Mouse (Mus musculus) bone marrow macrophage, adult 2 months (primary cell): ENCODE data around the gene Zfp810. TPM values are rescaled to one million over a fixed set of nuclear protein-coding genes. Genes with fewer than 3 reads are reported as not detected.

ENCODE experiments used
- H3K27ac ChIP-seq: 2 replicates; pipeline ENCODE4 v1.5.1; 2012; ENCODE audit warnings: low read depth, low read length; ENCODE audit not compliant: insufficient read depth
- H3K4me1 ChIP-seq: 2 replicates; pipeline ENCODE4 v1.6.1; 2012; ENCODE audit warnings: low read length; ENCODE audit not compliant: control insufficient read depth, insufficient read depth
- H3K4me3 ChIP-seq: 2 replicates; pipeline ENCODE4 v1.5.1; 2012; ENCODE audit warnings: mild to moderate bottlenecking, low read length, moderate library complexity; ENCODE audit not compliant: insufficient read depth
- CTCF ChIP-seq: IDR thresholded peaks from 2 replicates; pipeline ENCODE4 v1.5.1; 2012; ENCODE audit warnings: low read depth, mild to moderate bottlenecking, low read length, moderate library complexity
- POLR2A ChIP-seq: IDR thresholded peaks from 2 replicates; pipeline ENCODE4 v1.6.1; 2012; ENCODE audit warnings: mild to moderate bottlenecking, low read depth, low read length, borderline replicate concordance
- polyA plus RNA-seq: library from polyadenylated mRNA; stranded (reverse); fragments of >200 nt; gene quantifications from 2 replicates; pipeline ENCODE4 v1.2.4, GENCODE M21; 2012; ENCODE audit not compliant: missing spikeins, insufficient read depth, insufficient read length

The Zfp810 gene
- polyA plus RNA-seq, 1 experiment, result 10.7 TPM

DNA sequence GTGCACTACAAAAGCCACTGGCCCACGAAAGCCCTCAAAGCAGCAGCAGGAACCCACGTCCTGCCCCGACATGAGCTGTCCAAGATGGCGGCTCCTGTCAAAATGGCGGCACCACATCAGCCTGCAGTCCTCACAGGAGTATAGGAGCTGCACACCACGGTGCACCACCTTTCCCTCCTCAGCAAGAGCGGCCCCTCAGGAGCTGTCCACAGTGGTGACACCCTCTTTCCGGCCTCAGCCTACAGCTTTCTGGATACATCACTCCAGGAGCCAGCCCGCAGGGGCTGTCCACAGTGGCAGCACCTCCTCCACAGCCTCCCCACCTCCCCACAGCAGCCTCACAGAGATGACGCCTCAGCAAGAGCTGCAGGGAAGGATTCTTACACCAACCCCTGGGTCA, 44.8 kb downstream of the Zfp810 start:
- H3K27ac ChIP-seq, result no peak overlapping the region
- H3K4me1 ChIP-seq, result peaks cover 5% of the 10 kb centered on the region; the same call in 1 of the 2 replicates
- no peak overlapping the region for H3K4me3 ChIP-seq
- TF ChIP-seq CTCF, result no peak
- TF ChIP-seq POLR2A, result no peak

DNA sequence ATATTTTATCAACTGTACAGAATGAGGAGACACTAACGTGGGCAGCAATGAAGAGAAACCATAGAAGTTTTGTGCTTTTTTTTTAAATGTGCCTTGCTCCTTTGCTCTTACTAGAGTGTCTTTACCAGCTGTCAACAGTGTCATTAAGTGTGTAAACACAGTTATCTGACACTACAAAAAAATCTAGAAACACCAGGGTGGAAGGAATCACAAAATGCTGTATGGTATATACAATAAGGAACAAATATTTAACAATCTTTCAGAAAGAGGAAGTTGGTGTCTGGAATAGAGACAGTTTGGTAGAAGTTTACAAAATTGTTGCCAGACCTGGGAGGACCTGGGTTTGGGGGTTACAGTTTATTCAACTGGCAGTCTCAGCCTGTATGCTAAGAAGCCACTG, 45.9 kb downstream of the Zfp810 start:
- no peak overlapping the region for H3K27ac ChIP-seq
- TF ChIP-seq CTCF (no peak), POLR2A (no peak)
- H3K4me1 ChIP-seq, result peaks cover 5% of the 10 kb centered on the region; the same call in 1 of the 2 replicates
- no peak overlapping the region for H3K4me3 ChIP-seq

DNA sequence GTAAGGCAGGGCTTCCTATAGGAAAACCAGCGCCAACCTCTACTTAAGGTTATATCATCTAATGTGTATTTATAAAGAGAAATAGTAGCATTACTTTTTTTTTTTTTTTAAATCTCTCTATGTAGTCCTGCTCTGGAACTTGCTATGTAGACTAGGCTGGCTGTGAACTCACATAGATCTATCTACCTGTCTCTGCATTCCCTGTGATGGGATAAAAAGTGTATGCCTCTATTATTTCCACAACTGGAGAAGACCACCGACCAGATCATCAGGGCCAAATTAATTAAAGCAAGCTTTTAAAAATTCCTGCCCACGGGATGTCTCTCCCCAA, 47.4 kb downstream of the Zfp810 start:
- TF ChIP-seq POLR2A (no peak), CTCF (no peak)
- H3K4me3 ChIP-seq, result peak overlapping the region; percentile 68
- H3K4me1 ChIP-seq, result peaks cover 5% of the 10 kb centered on the region; the same call in 1 of the 2 replicates
- no peak overlapping the region for H3K27ac ChIP-seq

DNA sequence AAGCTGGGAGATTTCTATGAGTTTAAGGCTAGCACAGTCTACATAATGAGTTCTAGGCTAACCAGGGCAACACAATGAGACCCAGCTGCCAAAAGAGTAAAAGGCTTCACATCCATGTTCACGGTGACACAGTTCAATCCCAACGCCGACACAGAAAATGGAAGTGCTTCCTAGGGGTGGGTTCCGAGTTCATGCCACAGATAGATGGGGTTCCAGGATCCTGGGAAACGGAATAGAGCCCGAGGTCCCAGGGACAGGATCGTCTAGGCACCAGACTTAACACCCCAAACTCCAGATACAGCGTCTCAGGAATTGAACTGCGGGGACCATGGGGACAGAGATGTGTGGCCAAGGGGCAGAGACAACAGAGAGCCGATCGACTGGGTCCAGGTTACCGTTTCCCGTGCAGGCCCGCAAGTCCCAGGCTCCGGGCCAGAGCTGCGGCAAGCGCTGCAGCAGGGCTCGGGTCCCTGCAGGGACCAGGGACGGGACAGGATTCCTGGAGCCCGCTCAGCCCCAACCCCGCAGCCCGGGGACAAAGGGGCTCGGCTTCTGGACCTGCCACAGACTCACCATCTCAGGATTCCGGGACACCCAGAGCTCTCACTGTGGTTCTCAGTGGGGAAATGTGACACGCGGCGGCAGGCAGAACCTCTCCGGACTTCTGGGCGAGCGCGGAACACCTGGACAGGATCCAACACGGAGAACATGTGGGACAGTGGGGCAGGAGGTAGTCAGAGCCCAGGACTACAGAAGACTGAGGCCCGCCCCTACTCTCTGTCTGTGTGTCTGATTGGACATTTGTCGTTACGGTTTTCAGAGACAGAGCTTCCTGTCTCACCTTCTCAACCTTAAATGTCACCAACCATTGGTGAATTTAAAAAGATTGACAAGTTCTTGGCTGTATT, 48.0 kb downstream of the Zfp810 start, which contains the start of gene Zfp599:
Gene Zfp599 (minus strand): TSS at position 712 of the 908 bp plus-strand sequence.
- H3K4me3 ChIP-seq, result peak within 1 kb of the TSS; percentile 68
- H3K27ac ChIP-seq, result no peak within 1 kb of the TSS
- no peak for TF ChIP-seq CTCF
- TF ChIP-seq POLR2A, result no peak
- H3K4me1 ChIP-seq, result peaks cover 5% of the 10 kb centered on the region; the same call in 1 of the 2 replicates

DNA sequence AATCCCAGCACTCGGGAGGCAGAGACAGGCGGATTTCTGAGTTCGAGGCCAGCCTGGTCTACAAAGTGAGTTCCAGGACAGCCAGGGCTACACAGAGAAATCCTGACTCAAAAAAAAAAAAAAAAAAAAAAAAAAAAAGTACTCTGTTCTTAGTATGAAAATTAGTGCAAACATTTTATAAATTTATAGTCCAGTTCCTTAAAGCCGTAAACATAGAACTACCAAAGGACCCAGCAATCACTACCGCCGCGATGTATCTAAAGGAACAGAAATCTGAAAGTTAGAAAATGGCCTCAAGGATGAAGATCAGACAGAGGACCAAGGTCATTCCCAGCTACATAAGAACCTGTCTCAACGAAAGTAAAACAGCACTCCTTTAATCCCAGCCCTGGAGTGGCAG, 48.7 kb downstream of the Zfp810 start:
- Histone ChIP-seq H3K4me1 (peaks cover 5% of the 10 kb centered on the region; the same call in 1 of the 2 replicates), H3K27ac (no peak overlapping the region), H3K4me3 (peak overlapping the region; percentile 68)
- TF ChIP-seq POLR2A, result no peak

DNA sequence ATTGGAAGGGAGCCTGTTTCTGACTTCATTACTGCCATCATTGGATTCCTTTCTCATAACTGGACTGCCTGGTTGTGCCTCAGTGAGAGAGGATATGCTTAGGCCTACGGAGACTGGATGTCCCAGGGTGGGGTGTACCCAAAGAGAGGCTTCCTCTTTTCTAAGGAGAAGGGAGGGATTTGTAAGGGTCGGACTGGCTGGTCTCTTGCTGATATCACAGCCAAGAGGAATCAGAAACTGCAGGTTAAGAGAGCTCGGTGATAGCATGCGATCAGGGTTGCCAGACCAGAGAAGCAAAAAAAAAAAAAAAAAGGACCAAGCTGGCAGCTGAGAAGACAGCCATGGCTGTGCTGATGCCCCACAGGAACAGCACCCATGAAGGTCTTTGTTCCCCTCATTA, 50.9 kb downstream of the Zfp810 start:
- Histone ChIP-seq H3K27ac (no peak overlapping the region), H3K4me1 (0 out of 2 replicates have a peak, but pooled peaks cover 2% of the 10 kb centered on the region), H3K4me3 (no peak overlapping the region)
- TF ChIP-seq CTCF (no peak), POLR2A (no peak)

DNA sequence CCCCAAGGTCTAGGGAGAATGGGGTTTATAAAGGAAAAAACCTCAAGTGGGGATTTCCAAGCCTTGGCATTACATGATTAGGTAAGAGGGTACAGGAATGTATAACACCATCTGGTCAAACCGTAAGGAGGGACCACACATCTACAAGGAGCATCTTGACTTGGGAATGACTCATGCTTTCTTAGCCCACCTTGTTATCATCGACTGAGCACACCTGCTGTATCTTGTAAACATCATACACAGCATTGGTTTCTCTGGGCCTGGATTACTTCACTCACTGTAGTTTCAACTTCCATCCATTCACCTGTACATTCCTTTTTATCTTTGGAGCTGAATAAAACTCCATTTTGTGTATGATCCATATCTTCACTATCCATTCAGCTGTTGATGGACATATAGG, 63.2 kb downstream of the Zfp810 start:
- Histone ChIP-seq H3K4me3 (no peak overlapping the region), H3K4me1 (no peaks in the 10 kb centered on the region), H3K27ac (no peak overlapping the region)
- no peak for TF ChIP-seq CTCF
- no peak for TF ChIP-seq POLR2A

DNA sequence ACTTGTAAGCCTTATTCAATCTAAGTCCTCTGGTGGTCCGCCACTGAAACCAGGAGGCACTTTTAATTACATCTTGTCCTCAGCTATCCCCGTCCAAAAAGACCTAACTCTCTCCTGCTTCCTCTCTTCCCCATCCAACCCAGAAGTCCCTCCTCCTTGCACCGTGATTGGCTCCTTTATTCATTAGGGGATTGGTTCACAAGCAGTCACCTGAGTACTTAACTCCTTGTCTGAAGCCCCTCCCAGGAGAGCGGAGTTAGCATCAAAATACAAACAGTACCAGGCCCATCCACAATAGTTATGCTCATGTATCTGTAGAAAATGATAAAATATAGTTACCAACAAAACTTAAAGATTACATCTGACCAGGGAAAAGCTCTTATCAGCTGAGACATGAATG, 67.4 kb downstream of the Zfp810 start:
- TF ChIP-seq POLR2A (no peak), CTCF (no peak)
- Histone ChIP-seq H3K27ac (no peak overlapping the region), H3K4me3 (no peak overlapping the region), H3K4me1 (no peaks in the 10 kb centered on the region)

DNA sequence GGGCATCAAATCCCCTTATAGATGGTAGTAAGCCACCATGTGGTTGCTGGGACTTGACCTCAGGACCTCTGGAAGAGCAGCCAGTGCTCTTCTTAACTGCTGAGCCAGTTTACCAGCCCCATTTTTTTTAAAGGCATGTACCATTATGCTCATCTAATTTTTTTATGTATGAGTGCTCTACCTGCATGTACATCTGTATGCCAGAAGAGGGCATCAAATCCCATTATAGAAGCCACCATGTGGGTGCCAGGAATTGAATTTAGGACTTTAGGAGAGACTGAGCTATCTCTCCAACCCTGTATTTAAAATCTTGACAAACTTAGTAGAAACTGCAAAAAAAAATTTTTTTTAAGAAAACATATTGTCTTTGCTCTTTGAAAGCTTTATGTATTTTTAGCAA, 76.9 kb downstream of the Zfp810 start:
- peaks cover 5% of the 10 kb centered on the region; the same call in 1 of the 2 replicates for H3K4me1 ChIP-seq
- TF ChIP-seq CTCF (no peak), POLR2A (no peak)
- H3K27ac ChIP-seq, result no peak overlapping the region
- H3K4me3 ChIP-seq, result no peak overlapping the region

DNA sequence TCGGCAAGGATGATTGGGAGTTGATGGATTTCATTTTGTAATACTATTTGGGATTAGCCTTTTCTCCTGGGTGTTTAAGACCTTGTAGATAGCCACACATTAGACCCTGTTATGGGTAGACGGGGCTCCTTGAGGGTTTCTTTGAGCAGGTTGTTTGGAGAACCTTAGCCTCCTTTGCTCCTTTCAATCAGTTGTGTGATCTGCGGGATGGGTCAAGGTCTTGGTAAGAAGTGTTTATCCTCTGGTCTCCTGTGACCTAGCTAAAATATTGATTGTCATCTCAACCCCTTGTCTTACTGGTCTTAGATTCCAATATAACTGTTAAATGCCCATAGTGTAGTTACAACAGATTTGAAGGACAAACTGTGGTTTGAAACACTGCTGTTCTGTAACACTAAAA, 77.4 kb downstream of the Zfp810 start:
- H3K4me3 ChIP-seq, result no peak overlapping the region
- peaks cover 5% of the 10 kb centered on the region; the same call in 1 of the 2 replicates for H3K4me1 ChIP-seq
- TF ChIP-seq CTCF (no peak), POLR2A (no peak)
- H3K27ac ChIP-seq, result no peak overlapping the region
